Mouse (Mus musculus) heart, adult 8-10 months (tissue): ENCODE results near the gene Sult4a1. TPM values are rescaled to one million over a fixed set of nuclear protein-coding genes. Genes with fewer than 3 reads are reported as not detected.
"Not testable (repeated sequence)": the region's sequence is repeated elsewhere in the genome, so short reads cannot be mapped to it uniquely, and the experiment has no call there.

Experiments used
- DNase-seq: peaks from one replicate; pipeline ENCODE4 v3.0.0; 2022; ENCODE audit warnings: low spot score
- total RNA-seq, 4 experiments: library from RNA; stranded (reverse); gene quantifications; 2 replicates each; pipeline ENCODE4 v1.2.4; 2022

Gene Sult4a1
- total RNA-seq, 4 experiments from 2014 or later = 0.09 to 0.20 (median 0.11) TPM; not detected in 1

GRCm38 (mm10) chr15:84097536-84097935, 8.0 kb downstream of the Sult4a1 start:
- DNase-seq = not testable (repeated sequence)

GRCm38 (mm10) chr15:84096051-84096450, 9.5 kb downstream of the Sult4a1 start:
- DNase-seq = peak; percentile 11

GRCm38 (mm10) chr15:84094921-84095320, 10.6 kb downstream of the Sult4a1 start:
- DNase-seq = no peak

GRCm38 (mm10) chr15:84086775-84087174, 18.8 kb downstream of the Sult4a1 start:
- DNase-seq = no peak

- DNase-seq = no peak
Measured at GRCm38 (mm10) chr15:84086364-84086763, 19.2 kb downstream of the Sult4a1 start.

GRCm38 (mm10) chr15:84080069-84080468, 25.5 kb downstream of the Sult4a1 start:
- DNase-seq = no peak

GRCm38 (mm10) chr15:84079519-84079918, 26.0 kb downstream of the Sult4a1 start:
- no peak for DNase-seq

GRCm38 (mm10) chr15:84078667-84079066, 26.9 kb downstream of the Sult4a1 start:
- DNase-seq = no peak

GRCm38 (mm10) chr15:84077151-84077550, 28.4 kb downstream of the Sult4a1 start:
- no peak for DNase-seq

- no peak for DNase-seq
Measured at GRCm38 (mm10) chr15:84074705-84075185, 30.8 kb downstream of the Sult4a1 start.

GRCm38 (mm10) chr15:84073911-84074704, 31.4 kb downstream of the Sult4a1 start:
- DNase-seq = peak; percentile 31

- DNase-seq = no peak
Measured at GRCm38 (mm10) chr15:84073058-84073457, 32.5 kb downstream of the Sult4a1 start.

GRCm38 (mm10) chr15:84072226-84072625, 33.3 kb downstream of the Sult4a1 start:
- peak; percentile 36 for DNase-seq

- no peak for DNase-seq
Measured at GRCm38 (mm10) chr15:84070116-84070676, 35.4 kb downstream of the Sult4a1 start.

- no peak for DNase-seq
Measured at GRCm38 (mm10) chr15:84069455-84070050, 36.0 kb downstream of the Sult4a1 start.

GRCm38 (mm10) chr15:84065701-84066100, 39.9 kb downstream of the Sult4a1 start:
- no peak for DNase-seq

GRCm38 (mm10) chr15:84065140-84065539, 40.4 kb downstream of the Sult4a1 start, which contains the start of gene Efcab6:
Efcab6 (minus strand) TSS chr15:84065379.
- no peak for DNase-seq

- no peak for DNase-seq
Measured at GRCm38 (mm10) chr15:84058841-84059240, 46.7 kb downstream of the Sult4a1 start.

- no peak for DNase-seq
Measured at GRCm38 (mm10) chr15:84056083-84056482, 49.5 kb downstream of the Sult4a1 start.

- peak; percentile 63 for DNase-seq
Measured at GRCm38 (mm10) chr15:84053859-84054258, 51.7 kb downstream of the Sult4a1 start.

- DNase-seq = no peak
Measured at GRCm38 (mm10) chr15:84053240-84053639, 52.3 kb downstream of the Sult4a1 start.

GRCm38 (mm10) chr15:84052390-84052789, 53.2 kb downstream of the Sult4a1 start:
- no peak for DNase-seq
